Mouse (Mus musculus) ES-CJ7 (cell line): ENCODE results near the gene Plod1.
A peak's percentile ranks its signal among the peaks of the same experiment; 100 is the strongest.

Source experiments
- DNase-seq: peaks from one replicate; pipeline ENCODE4 v3.0.0; 2011; ENCODE audit warnings: low read depth, low spot score

The Plod1 gene

GRCm38 (mm10) chr4:147938148-147939096 is 1.9 kb upstream of the Plod1 start:
- DNase-seq, result no peak

- DNase-seq, result peak; percentile 85
Observed at GRCm38 (mm10) chr4:147937486-147937885, 919 bp upstream of the Plod1 start.

GRCm38 (mm10) chr4:147937021-147937420 is 454 bp upstream of the Plod1 start:
- DNase-seq, result no peak

- DNase-seq, result no peak
Observed at GRCm38 (mm10) chr4:147935904-147936303, 663 bp downstream of the Plod1 start.

- DNase-seq, result no peak
Observed at GRCm38 (mm10) chr4:147934611-147935010, 2.0 kb downstream of the Plod1 start.

- no peak for DNase-seq
Observed at GRCm38 (mm10) chr4:147934134-147934533, 2.4 kb downstream of the Plod1 start.

GRCm38 (mm10) chr4:147930946-147931345 is 5.6 kb downstream of the Plod1 start:
- no peak for DNase-seq

GRCm38 (mm10) chr4:147928540-147928939 is 8.0 kb downstream of the Plod1 start:
- DNase-seq, result no peak

GRCm38 (mm10) chr4:147928136-147928535 is 8.4 kb downstream of the Plod1 start:
- DNase-seq, result no peak

- no peak for DNase-seq
Observed at GRCm38 (mm10) chr4:147927705-147928104, 8.9 kb downstream of the Plod1 start.

- DNase-seq, result no peak
Observed at GRCm38 (mm10) chr4:147922341-147922740, 14.2 kb downstream of the Plod1 start.

GRCm38 (mm10) chr4:147920973-147921372 is 15.6 kb downstream of the Plod1 start:
- DNase-seq, result no peak

- DNase-seq, result peak; percentile 74
Observed at GRCm38 (mm10) chr4:147918459-147919121, 18.0 kb downstream of the Plod1 start.

GRCm38 (mm10) chr4:147909486-147909885 is 27.1 kb downstream of the Plod1 start:
- DNase-seq, result no peak

- no peak for DNase-seq
Observed at GRCm38 (mm10) chr4:147906230-147906629, 30.3 kb downstream of the Plod1 start.

GRCm38 (mm10) chr4:147905090-147905659 is 31.4 kb downstream of the Plod1 start:
- no peak for DNase-seq

GRCm38 (mm10) chr4:147904313-147905089 is 32.1 kb downstream of the Plod1 start, which contains the start of gene Mfn2:
Gene Mfn2 (minus strand): TSS chr4:147904704.
- DNase-seq, result peak; percentile 89

- DNase-seq, result no peak
Observed at GRCm38 (mm10) chr4:147903601-147904000, 33.0 kb downstream of the Plod1 start.

- no peak for DNase-seq
Observed at GRCm38 (mm10) chr4:147902906-147903500, 33.6 kb downstream of the Plod1 start.

GRCm38 (mm10) chr4:147900452-147900851 is 36.1 kb downstream of the Plod1 start:
- DNase-seq, result no peak

- no peak for DNase-seq
Observed at GRCm38 (mm10) chr4:147897348-147897747, 39.2 kb downstream of the Plod1 start.
